Mouse (Mus musculus) ES-Bruce4 (cell line): Measurements from ENCODE around the gene Gm10401.

ENCODE experiments used
- CTCF ChIP-seq: IDR thresholded peaks from one replicate; pipeline ENCODE4 v1.8.1; 2011; ENCODE audit warnings: low read depth, low read length
- POLR2A ChIP-seq: IDR thresholded peaks from one replicate; pipeline ENCODE4 v1.8.1; 2011; ENCODE audit warnings: low read length; ENCODE audit not compliant: insufficient read depth

DNA sequence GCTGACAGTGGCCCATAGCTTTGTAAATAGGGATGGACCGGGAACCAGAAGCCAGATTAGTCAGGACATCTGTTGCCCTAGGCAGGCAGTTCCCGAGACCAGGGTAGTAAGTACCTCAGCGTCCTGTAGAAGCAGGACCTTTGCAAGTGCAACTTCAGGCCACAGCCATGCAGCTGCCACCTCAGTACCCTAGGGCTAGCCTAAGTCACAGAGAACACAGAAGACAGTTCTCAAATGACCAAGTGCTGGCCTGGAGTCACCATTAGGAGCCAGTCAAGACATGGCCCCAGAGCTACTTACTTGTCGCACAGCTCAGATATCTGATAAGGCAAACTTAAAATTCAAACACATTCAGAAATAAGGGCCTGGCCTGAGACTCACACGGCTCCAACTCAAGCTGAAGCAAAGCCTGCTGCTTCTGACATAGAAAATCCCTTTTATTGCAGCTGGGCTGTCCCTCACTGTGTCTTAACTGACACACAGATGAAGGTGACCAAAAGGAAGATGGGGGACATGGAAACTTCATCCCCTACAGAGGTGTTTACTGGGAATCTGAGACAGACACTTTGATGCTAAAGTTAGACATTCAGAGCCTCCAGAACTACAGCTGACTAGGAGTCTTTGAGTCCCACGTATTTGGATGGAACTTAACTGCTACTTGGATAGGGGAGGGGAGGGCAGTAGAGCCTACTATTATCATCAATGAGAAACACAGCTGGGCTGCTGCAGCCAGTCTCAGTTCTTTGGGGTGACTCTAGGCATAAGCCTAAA, 48.1 kb upstream of the Gm10401 start:
- TF ChIP-seq POLR2A (no peak), CTCF (no peak)
